Mouse (Mus musculus) MEL-GATA-1-ER (cell line): ENCODE results near the gene Adora1.
A peak's percentile ranks its signal among the peaks of the same experiment; 100 is the strongest.

Experiments used
- DNase-seq: peaks from one replicate; pipeline ENCODE4 v3.0.0-alpha.2; 2012; ENCODE audit warnings: low read depth; ENCODE audit errors: extremely low read depth

The Adora1 gene

GRCm38 (mm10) chr1:134240701-134241100 is 5.5 kb upstream of the Adora1 start:
- DNase-seq = no peak

DNA sequence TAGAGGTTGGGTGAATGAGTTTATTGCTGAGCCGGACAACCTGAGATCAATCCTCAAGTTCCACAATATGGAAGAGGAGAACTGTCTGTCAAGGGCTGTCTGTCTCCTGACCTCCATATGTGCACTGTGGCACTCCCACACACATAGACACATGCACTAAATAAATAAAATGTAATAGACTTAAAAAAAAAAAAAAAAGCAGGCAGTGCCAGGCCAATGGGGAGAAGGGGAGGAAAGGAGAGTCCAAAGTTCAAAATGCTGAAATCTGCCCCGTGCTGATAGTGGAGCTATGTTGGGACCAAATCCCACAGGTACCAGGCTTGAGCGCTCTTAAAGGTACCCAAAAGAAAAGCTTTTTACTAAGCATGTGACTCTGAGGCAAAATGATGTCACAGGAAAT is 2.2 kb upstream of the Adora1 start:
- DNase-seq = no peak

- no peak for DNase-seq
Measured at GRCm38 (mm10) chr1:134236142-134236541, 911 bp upstream of the Adora1 start.

GRCm38 (mm10) chr1:134234455-134235390 is 508 bp downstream of the Adora1 start:
- DNase-seq = no peak

DNA sequence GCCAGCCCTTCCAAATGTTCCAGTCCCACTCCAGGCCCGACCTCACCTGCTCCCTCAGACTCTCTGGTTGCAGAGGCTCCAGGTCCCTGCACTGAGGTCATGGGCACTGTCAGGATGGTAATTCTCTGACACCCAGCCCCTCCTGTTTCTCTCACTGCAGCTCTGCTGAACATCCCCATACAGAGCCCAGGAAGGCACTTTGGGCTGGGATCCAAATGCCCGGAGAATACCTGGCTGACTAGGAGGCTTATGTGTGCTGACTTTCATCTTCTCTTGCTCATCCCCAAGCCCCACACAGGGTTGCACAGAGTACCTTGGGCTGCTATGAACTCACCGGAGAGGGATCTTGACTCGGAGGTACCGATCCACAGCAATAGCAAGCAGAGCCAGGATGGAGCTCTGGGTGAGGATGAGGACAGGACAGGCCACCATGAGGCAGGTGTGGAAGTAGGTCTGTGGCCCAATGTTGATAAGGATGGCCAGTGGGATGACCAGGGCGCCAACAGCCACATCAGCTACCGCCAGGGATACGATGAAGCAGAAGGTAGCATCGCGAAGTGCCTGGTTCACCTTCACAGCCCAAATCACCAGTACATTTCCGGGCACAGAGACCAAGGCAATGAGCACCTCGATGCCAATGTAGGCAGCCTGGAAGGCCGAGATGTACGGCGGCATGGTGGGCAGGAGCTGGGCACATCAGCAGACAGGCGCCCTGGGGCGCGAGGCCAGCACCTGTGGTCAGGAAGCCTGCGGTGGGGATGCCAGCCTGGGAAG is 1.4 kb downstream of the Adora1 start:
- no peak for DNase-seq

GRCm38 (mm10) chr1:134232778-134233531 is 2.3 kb downstream of the Adora1 start:
- peak; percentile 75 for DNase-seq

- no peak for DNase-seq
Measured at GRCm38 (mm10) chr1:134232326-134232725, 2.9 kb downstream of the Adora1 start.

DNA sequence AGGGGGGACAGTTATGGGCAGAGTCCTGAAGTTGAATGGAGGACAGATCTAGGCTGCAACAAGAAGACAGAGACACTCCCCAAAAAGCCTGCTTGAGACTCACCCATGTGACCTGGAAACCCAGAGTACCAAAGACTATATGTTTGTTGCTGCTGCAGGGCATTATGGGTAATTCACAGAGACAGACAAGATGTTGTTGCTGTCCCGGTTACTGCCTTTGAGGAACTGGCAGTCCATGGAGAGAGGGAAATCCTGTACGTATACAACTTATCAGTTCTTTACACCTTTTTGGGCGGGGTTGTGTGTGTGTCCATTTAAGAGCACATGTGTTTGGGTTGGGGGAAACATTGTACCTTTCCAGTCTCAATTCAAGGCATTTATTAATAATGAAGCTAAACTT is 3.5 kb downstream of the Adora1 start:
- DNase-seq = peak; percentile 79

GRCm38 (mm10) chr1:134231270-134231669 is 4.0 kb downstream of the Adora1 start:
- DNase-seq = no peak

DNA sequence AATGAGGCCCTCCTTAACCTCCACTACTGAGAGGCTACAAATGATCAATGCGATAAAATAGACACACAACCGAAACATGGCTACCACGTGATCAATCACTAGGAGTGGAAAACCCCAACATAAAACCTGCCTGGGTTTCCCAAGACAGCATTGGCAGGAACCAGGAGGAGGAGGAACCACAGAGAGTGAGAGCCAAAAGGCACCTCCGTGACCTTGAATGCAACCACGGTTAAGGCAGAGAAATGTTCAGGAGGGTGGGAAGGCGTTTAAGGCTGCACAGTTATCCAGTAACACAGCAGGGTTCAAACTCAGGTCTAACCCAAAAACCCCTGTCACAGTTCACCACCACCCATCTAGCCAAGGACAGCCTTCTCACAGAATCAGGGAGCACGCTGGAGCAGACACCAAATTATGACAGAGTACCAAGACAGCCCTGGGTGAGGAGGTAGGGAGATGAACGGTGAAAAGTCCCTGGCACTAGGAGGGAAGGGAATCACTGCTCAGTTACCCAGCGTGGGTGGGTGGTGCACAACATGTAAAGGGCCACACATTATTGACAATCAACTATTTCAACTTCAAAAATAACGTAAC is 4.5 kb downstream of the Adora1 start:
- DNase-seq = no peak

GRCm38 (mm10) chr1:134229806-134230575 is 5.2 kb downstream of the Adora1 start:
- DNase-seq = no peak

- no peak for DNase-seq
Measured at GRCm38 (mm10) chr1:134226739-134227138, 8.5 kb downstream of the Adora1 start.

- no peak for DNase-seq
Measured at GRCm38 (mm10) chr1:134225375-134225774, 9.9 kb downstream of the Adora1 start.

DNA sequence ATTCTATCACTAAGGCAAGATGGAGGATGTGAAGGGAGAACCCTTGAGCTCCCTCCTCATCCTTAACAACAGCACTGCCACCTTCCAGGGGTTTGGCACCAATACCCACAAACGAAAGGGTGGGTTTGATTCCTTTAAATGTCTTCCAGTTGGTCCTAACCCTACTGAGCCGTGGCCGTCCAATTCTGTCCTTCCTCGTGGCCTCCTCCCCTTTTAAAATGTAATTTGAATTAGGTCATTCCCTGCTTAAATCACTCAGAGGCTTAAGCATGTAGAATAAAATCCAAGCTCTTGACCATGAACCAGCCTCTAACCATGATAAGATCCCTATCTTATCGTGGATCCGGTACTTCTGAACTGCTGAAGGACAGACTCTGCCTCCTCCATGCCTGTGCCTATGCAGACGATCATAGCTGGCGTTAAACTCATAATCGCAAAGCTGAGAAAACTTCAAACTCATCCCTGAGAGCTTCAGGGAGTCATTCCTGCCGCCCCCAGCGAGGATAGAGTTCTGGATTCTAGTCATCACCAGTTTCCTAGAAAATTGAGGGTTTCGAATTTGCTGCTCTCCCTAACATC is 10.5 kb downstream of the Adora1 start:
- no peak for DNase-seq

DNA sequence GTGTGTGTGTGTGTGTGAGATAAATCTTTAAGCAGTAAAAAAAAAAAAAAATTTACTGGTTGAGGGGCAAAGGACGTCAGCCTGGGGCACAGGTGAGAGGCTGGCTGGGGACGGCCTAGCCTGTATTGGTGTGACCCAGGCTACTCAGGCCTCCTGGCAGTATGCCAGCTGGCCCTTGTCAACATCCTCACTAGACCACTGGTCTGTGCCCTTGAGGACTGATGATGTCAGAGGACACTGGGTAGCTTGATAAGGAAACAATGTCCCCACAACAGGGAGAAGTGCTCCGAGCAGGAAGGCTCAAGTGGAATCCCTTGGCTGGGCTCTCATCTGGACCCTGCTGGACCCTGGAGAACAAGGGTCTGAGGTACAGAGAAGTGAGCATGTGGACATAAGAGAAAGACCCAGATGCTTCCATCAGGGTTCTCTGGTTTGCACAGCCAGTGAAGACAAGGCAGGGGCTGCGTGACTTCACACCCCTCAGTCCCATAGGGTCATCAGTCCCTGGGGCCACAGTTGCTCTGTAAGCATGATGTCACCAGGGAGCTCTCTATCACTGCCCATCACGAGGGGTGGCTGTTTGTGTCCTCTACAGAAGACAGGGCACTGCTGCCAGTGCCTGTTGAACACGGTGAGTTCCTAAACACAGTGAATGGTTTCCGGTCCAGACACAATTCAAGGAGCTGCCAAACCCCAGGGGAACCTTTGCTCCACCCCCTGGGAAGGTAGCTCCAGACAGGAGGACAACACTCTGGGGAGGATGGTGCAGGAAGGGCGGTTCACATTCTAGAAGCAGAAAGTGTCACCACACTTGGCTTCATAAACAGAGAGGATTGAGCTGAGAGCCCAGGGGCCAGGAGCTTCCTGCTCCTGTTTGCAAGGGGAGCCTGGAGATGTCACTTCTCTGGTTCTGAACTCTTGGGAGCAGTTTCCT is 12.8 kb downstream of the Adora1 start:
- no peak for DNase-seq

- peak; percentile 61 for DNase-seq
Measured at GRCm38 (mm10) chr1:134221172-134221571, 14.1 kb downstream of the Adora1 start.

DNA sequence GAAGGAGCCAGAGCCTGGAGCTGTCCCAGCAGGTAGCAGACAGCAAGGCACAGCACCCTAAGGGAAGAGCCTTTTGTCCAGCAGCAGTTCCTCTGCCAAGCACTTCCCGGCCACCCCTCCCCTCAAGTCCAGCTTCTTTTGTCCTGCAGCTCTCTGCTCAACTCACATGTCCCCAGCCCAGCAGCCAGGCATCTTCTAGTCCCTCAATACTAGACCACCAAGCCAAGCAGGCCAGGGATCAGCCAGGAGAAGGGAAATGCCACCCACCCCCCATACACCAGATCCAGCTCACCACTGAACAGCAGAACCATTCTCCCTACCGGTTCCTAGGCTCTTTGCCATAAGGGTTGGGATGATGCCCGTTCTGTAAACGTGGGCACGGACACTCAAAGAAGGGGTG is 15.6 kb downstream of the Adora1 start:
- DNase-seq = no peak

GRCm38 (mm10) chr1:134217942-134218341 is 17.3 kb downstream of the Adora1 start:
- no peak for DNase-seq

GRCm38 (mm10) chr1:134217028-134217481 is 18.2 kb downstream of the Adora1 start:
- DNase-seq = no peak
